22 mouse cellular contexts compared by ENCODE assay signal in the genomic region with DNA sequence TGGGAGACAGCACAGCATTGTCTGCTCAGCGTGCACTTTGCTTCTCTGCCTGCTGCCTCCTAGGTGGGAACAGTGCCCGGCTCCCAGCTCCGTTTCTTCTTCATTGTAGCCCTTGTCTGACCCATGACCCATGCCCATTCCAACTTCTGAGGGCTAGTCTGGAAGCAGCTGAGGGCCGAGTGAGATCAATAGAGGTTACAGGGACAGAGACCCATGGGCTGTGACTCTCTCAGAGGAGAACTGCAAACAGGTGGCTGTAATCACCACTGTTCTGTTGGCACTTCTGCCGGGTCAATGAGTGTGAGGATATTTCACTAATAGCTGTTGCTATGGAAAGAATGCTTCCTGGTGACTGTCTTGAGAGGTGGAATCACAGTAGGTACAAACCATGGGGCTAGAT. TPM values are rescaled to one million over a fixed set of nuclear protein-coding genes. Genes with fewer than 3 reads are reported as not detected.
DNase-seq lines count a peak whose midpoint lies in the region; TF ChIP-seq lines count a peak whose summit lies in the region.
"Had no signal": no experiment of that assay in that cellular context is flagged by ENCODE, and none has a peak within 500 bp of the region (broad histone marks: within the 10 kb centered on the region; RNA-seq: fewer than 3 reads in every experiment).

No protein-coding gene starts in this region.

- no peak overlapping the region for H3K4me3 ChIP-seq in kidney, adult 2 months (ENCODE audit: insufficient read depth, low read depth, low read length)
- H3K4me3 ChIP-seq: embryonic facial prominence, embryonic 10.5 days; embryonic facial prominence, embryonic 15.5 days; forebrain, embryonic 12.5 days; hindbrain, embryonic 15.5 days had no signal

- 33% methylated on average over 5 of the region's 5 CpGs for WGBS in kidney, adult 2 months

- no peaks in the 10 kb centered on the region for H3K36me3 ChIP-seq in kidney, adult 2 months (ENCODE audit: control insufficient read depth, insufficient read depth, low read length)
- H3K36me3 ChIP-seq: embryonic facial prominence, embryonic 10.5 days; forebrain, embryonic 12.5 days; hindbrain, embryonic 15.5 days had no signal

- H3K4me1 ChIP-seq in kidney, adult 2 months (ENCODE audit: control insufficient read depth, insufficient read depth, low read length) = peaks cover 15% of the 10 kb centered on the region
- H3K4me1 ChIP-seq: embryonic facial prominence, embryonic 15.5 days; forebrain, embryonic 12.5 days; hindbrain, embryonic 15.5 days had no signal

- H3K27me3 ChIP-seq in kidney, adult 2 months (replicated peaks; ENCODE audit: control insufficient read depth, insufficient read depth, low read length) = no peaks in the 10 kb centered on the region
- H3K27me3 ChIP-seq: embryonic facial prominence, embryonic 15.5 days; forebrain, embryonic 12.5 days; hindbrain, embryonic 15.5 days had no signal

- peak overlapping the region; percentile 39; the same call in 1 of the 2 replicates for H3K27ac ChIP-seq in kidney, adult 2 months (ENCODE audit: insufficient read depth, low read depth, low read length)
- H3K27ac ChIP-seq: embryonic facial prominence, embryonic 10.5 days; embryonic facial prominence, embryonic 15.5 days; forebrain, embryonic 12.5 days; hindbrain, embryonic 15.5 days; liver, embryonic 14.5 days had no signal

- DNase-seq in embryo, embryonic 10.5 days (ENCODE audit: low spot score) = peak; percentile 12
- DNase-seq in embryo, embryonic 9.5 days (ENCODE audit: extremely low spot score) = no peak
- peak; percentile 22 for DNase-seq in kidney, adult 2 months
- no peak for DNase-seq in kidney, postnatal 10 days
- DNase-seq in retina, embryonic 14.5 days (ENCODE audit: low spot score) = peak; percentile 26
- DNase-seq in retina, postnatal 1 day = no peak
- DNase-seq in cerebellum, adult 11 months = no peak
- DNase-seq: adrenal gland, adult 8-10 months; cerebellum, adult 9-10 months; cerebellum, postnatal 36 days; forebrain, postnatal 0 days; gastrocnemius, postnatal 14 days; kidney, adult 18-20 months; kidney, postnatal 14 days; lung, postnatal 36 days; right cerebral cortex, postnatal 4 days; thymus, postnatal 25 days had no signal

- TF ChIP-seq CTCF in kidney, adult 2 months (conservative IDR thresholded peaks at IDR 0.05; ENCODE audit: insufficient read depth, insufficient read length, low read depth, low read length) = no peak

- no peak for TF ChIP-seq POLR2A in kidney, adult 2 months (IDR thresholded peaks at IDR 0.05; ENCODE audit: low read depth, low read length)

RNA-seq across cellular contexts. Expression of a gene that starts 50.2 kb away (rescaled TPM):
- polyA plus RNA-seq in kidney, adult 2 months (2012; rRNA removed) = 6.1 and 10.8 TPM in 2 replicates

Comparison
In these comparisons a context has a peak if more than half of its experiments do, and no peak if none do; other contexts are left out.
1. DNase-seq: peak in embryo, embryonic 10.5 days (single experiment), kidney, adult 2 months (single experiment) and retina, embryonic 14.5 days (single experiment); none in embryo, embryonic 9.5 days (single experiment), kidney, postnatal 10 days (single experiment), retina, postnatal 1 day (single experiment) and cerebellum, adult 11 months (single experiment).